Mouse (Mus musculus) embryonic facial prominence, embryonic 15.5 days (tissue): ENCODE measurements around the gene Gm17509. TPM values are rescaled to one million over a fixed set of nuclear protein-coding genes. Genes with fewer than 3 reads are reported as not detected.
"Not testable (repeated sequence)": the region's sequence is repeated elsewhere in the genome, so short reads cannot be mapped to it uniquely, and the experiment has no call there.

ENCODE experiments used
- ATAC-seq: fragments of 200-750 bp; cut with Nextera tagmentation; 2 replicates; pipeline ENCODE4 v1.8.0; 2017; ENCODE audit warnings: low read depth, moderate TSS enrichment; ENCODE audit not compliant: insufficient number of reproducible peaks, low FRiP score, low TSS enrichment
- H3K27ac ChIP-seq: fragments of 300-500 bp; sonication (generic); replicated peaks from 2 replicates; pipeline ENCODE4 v1.5.1; 2015; ENCODE audit warnings: mild to moderate bottlenecking, inconsistent platforms
- H3K27me3 ChIP-seq: fragments of 300-500 bp; sonication (generic); 2 replicates; pipeline ENCODE4 v1.6.1; 2015; ENCODE audit warnings: inconsistent platforms
- H3K36me3 ChIP-seq: fragments of 300-500 bp; sonication (generic); 2 replicates; pipeline ENCODE4 v1.6.1; 2015; ENCODE audit warnings: mild to moderate bottlenecking, inconsistent platforms
- H3K4me1 ChIP-seq: fragments of 300-500 bp; sonication (generic); 2 replicates; pipeline ENCODE4 v1.6.1; 2015; ENCODE audit warnings: inconsistent platforms
- H3K4me2 ChIP-seq: fragments of 300-500 bp; sonication (generic); replicated peaks from 2 replicates; pipeline ENCODE4 v1.6.1; 2015; ENCODE audit warnings: mild to moderate bottlenecking, inconsistent platforms
- H3K4me3 ChIP-seq: fragments of 300-500 bp; sonication (generic); replicated peaks from 2 replicates; pipeline ENCODE4 v1.5.1; 2015; ENCODE audit warnings: mild to moderate bottlenecking, inconsistent platforms
- H3K9ac ChIP-seq: fragments of 300-500 bp; sonication (generic); 2 replicates; pipeline ENCODE4 v1.6.1; 2015; ENCODE audit warnings: inconsistent platforms
- H3K9me3 ChIP-seq: fragments of 300-500 bp; sonication (generic); replicated peaks from 2 replicates; pipeline ENCODE4 v1.6.1; 2016; ENCODE audit warnings: inconsistent platforms
- WGBS: fragments of 180-500 bp; shearing (Covaris S2); methylation state at CpG from one replicate; pipeline ENCODE4 v1.1.7; 2015; 5-methylcytosine and 5-hydroxymethylcytosine counted together
- polyA plus RNA-seq: library from polyadenylated mRNA; unstranded; fragments of >200 nt; fragmentation: Nextera tagmentation; extraction: Ambion mirVana; gene quantifications from 2 replicates; pipeline ENCODE4 v1.2.1, GENCODE M21; 2015

Gene Gm17509
- polyA plus RNA-seq, 1 experiment from 2014 or later = 0.31 TPM

DNA sequence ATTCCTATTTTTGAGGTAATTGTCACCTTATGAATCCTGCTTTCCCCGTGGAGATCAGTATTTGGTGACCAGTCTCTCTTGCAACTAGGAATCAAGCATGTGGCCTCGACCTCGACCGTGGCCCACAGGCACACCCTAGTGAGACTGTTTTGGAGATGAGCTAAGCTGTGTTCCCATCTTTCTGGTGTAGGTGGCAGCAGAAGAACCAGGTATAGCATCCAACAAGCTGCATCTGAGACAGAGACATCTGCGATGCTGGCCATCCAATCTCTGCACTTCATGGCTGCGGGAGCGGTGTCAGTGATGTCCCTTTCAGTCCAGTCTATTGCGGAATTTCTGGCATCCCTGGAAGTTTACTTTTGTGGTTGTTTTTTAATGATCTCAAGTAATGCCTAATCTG, 14.8 kb downstream of the Gm17509 start:
- Histone ChIP-seq H3K9me3 (no peaks in the 10 kb centered on the region), H3K4me3 (no peak overlapping the region), H3K4me1 (0 out of 2 replicates have a peak, but pooled peaks cover 2% of the 10 kb centered on the region), H3K27me3 (no peaks in the 10 kb centered on the region), H3K27ac (no peak overlapping the region), H3K4me2 (no peak overlapping the region), H3K9ac (no peak overlapping the region), H3K36me3 (no peaks in the 10 kb centered on the region)
- ATAC-seq = no peak
- 86% methylated on average over 8 of the region's 8 CpGs for WGBS

DNA sequence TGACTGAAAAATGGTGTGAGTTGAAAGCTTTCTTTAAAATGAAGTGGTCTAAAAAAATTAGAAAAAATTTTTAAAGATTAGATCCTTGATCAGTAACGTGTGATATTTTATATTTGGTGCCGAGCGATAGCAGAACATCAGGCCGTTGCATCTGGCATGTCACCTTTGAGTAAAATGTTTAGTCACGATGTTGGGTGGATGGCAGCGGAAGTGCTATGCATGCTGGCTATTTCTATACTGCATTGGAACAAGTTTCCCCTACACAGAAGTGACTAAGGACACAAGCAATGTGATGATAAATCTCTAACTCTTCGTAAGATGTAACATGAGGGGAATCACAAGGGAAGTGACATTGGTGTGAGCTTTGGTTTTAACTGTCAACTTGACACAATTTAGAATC, 16.2 kb downstream of the Gm17509 start:
- no peak for ATAC-seq
- 88% methylated on average over 7 of the region's 7 CpGs for WGBS

DNA sequence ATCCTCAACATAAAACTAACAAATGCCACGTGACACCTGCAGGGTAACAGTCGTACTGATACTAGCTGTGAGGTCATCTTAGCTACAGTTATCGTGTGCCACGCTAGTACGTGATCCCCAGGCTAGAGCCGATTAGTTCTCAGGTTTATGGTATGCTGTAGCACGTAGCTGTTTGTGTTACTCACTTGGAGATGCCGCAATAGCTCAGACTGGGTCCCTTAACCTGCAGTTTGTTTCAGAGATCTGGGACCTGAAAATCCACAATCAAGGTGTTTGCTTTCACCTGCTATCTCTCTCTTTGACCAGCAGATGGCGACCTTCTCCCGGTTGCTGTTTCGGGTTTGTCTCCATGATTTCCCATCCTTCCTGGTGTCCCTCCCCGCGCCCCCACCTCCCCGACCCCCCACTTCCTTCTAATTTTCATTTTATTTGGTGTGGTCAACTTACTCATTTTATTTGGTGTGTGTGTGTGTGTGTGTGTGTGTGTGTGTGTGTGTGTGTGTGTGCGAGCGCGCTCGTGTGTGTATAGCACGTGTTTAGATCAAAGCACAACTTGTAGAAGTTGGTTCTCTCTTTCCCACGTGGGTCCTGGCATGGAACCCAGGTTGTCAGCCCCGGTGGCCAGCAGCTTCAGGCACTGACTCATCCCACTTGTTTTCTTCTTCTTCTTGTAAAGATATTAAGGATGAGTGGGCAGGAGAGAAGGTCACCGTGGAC, 18.0 kb downstream of the Gm17509 start:
- H3K27ac ChIP-seq = no peak overlapping the region
- no peaks in the 10 kb centered on the region for H3K9me3 ChIP-seq
- H3K36me3 ChIP-seq = no peaks in the 10 kb centered on the region
- ATAC-seq = no peak
- no peak overlapping the region for H3K4me3 ChIP-seq
- 0 out of 2 replicates have a peak overlapping the region, but pooled peaks have one; percentile 17 for H3K4me2 ChIP-seq
- H3K27me3 ChIP-seq = no peaks in the 10 kb centered on the region
- WGBS = 41% methylated on average over 22 of the region's 22 CpGs
- H3K4me1 ChIP-seq = no peaks in the 10 kb centered on the region
- no peak overlapping the region for H3K9ac ChIP-seq

More for the DNA sequence above, 16.2 kb downstream of the Gm17509 start:
- Histone ChIP-seq H3K27me3 (no peaks in the 10 kb centered on the region), H3K27ac (no peak overlapping the region), H3K9me3 (no peaks in the 10 kb centered on the region), H3K4me2 (no peak overlapping the region), H3K36me3 (no peaks in the 10 kb centered on the region), H3K9ac (no peak overlapping the region), H3K4me1 (no peaks in the 10 kb centered on the region), H3K4me3 (no peak overlapping the region)

DNA sequence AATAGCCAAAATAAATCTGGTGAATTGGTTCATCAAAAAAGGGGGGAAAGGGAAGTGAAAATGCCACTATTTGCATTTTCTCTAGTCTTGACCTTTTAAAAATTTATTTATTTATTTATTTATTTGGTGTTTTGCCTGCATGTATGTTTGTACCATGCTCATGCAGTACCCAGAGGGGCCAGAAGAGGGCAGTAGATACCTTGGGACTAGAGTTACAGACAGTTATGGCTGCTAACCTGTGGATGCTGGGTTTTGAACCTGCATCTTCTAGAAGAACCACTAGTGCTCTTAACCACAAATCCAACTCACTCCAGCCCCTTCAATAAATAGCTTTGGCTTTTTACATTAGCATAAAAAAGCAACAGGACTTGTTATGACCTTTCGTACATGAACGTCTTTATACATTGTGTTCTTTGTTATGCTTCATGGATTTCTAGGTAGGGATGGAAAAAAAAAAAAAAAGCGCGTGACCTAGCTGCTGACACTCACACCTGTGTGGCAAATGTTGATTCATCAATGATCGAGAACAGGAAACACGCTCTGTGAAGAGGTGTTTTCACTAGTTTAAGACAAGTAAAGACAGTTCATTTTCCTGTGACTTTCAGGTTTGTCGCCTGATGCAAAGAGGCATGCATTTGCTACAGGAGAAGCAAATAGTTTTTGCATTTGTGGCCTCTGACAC, 22.3 kb downstream of the Gm17509 start:
- no peak overlapping the region for H3K4me2 ChIP-seq
- no peak for ATAC-seq
- WGBS = 84% methylated on average over 7 of the region's 7 CpGs
- no peaks in the 10 kb centered on the region for H3K27me3 ChIP-seq
- H3K36me3 ChIP-seq = no peaks in the 10 kb centered on the region
- H3K4me1 ChIP-seq = no peaks in the 10 kb centered on the region
- no peak overlapping the region for H3K9ac ChIP-seq
- no peaks in the 10 kb centered on the region for H3K9me3 ChIP-seq
- H3K27ac ChIP-seq = no peak overlapping the region
- no peak overlapping the region for H3K4me3 ChIP-seq

DNA sequence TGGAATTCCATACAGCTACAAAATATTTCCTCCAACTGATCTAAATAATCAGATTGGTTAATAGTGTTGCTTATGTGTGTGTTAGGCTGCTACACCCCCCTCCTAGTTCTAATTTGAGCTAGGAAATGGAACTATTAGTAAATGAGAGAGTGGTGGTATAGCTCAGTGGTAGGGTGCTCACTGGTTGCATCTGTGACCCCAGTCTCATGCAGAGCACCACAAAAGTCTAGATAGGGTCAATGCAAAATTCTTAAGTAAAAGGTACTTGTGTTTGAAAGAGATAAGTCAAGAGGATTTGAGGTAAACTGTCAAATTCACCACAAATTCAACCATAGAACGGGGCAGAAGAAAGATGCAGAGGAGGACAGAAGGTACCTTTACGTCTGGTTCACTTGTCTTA, 23.2 kb downstream of the Gm17509 start:
- no peak for ATAC-seq
- no peaks in the 10 kb centered on the region for H3K4me1 ChIP-seq

DNA sequence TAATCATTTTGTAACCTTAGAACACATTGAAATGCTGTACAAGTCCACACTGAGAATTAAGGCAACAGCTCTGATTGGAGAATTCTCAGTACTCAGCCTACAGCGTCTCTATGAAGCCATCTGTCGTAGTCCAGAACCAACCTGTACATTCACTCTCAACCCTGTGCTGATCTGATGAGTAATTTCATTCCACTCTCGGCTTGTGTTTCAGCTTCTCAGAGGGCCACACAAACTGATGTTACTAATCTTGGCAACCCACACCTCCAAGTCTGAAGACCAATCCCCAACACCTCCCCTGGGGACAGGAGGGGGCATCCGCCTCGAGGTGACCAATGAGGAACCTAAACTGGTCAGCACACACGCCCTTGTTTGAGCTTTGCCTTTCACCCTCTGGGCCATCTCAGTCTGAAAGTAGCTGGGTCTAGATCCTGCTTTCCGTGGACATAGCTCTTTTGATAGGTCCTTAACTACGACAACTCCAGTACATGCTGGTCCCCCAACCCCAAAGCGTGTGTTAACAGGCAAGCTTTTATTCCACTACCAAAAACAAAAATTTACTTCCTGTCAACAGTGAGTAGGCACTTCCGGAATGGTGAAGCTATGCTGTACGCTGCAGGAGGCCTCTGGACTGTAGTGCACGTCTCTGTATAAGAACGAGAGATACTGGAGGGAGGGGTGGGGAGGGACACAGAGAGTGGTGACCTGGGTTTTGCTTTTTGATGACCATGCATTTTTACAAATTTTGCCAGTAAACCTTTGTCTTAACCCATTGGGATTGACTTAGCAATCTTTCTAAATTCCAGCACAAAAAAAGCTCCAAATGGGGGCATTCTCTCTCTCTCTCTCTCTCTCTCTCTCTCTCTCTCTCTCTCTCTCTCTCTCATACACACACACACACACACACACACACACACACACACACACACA, 25.0 kb downstream of the Gm17509 start:
- H3K36me3 ChIP-seq = no peaks in the 10 kb centered on the region
- ATAC-seq = no peak
- H3K27me3 ChIP-seq = no peaks in the 10 kb centered on the region
- no peaks in the 10 kb centered on the region for H3K4me1 ChIP-seq
- H3K4me3 ChIP-seq = no peak overlapping the region
- no peak overlapping the region for H3K27ac ChIP-seq
- no peaks in the 10 kb centered on the region for H3K9me3 ChIP-seq
- no peak overlapping the region for H3K9ac ChIP-seq
- WGBS = 83% methylated on average over 13 of the region's 13 CpGs
- no peak overlapping the region for H3K4me2 ChIP-seq

More for the DNA sequence above, 23.2 kb downstream of the Gm17509 start:
- WGBS = 95% methylated on average over 2 of the region's 2 CpGs
- Histone ChIP-seq H3K4me3 (no peak overlapping the region), H3K9ac (no peak overlapping the region), H3K27me3 (no peaks in the 10 kb centered on the region), H3K4me2 (no peak overlapping the region), H3K36me3 (no peaks in the 10 kb centered on the region), H3K27ac (no peak overlapping the region), H3K9me3 (no peaks in the 10 kb centered on the region)

DNA sequence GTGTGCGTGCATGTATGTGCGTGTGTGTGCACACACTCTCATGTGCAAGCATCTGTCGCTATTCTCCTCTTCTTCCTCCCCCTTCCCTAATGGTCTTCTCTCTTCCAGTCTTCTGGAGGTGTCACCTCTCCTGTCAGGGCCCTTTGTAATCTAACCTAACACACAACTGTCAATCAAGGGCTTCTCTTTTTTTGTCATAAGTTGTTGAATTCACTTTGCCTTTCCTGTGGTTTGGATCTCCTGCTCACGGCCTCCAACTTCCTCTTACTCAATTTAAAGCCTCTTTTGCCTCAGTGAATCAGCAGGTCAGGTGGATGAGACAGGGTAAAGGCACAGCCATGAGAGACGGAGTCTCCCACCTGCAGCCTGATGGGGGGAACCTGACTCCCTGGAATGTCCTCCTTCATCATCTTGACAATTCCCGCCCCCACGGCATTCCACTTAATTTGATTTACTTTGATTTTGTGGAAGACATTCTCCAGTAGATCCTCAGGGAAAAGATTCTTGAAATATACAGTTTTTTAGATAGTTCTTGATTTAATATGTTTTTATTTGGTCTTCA, 27.4 kb downstream of the Gm17509 start:
- no peaks in the 10 kb centered on the region for H3K4me1 ChIP-seq
- no peak overlapping the region for H3K4me2 ChIP-seq
- no peak overlapping the region for H3K27ac ChIP-seq
- WGBS = 55% methylated on average over 7 of the region's 7 CpGs
- H3K9me3 ChIP-seq = no peaks in the 10 kb centered on the region
- no peak overlapping the region for H3K4me3 ChIP-seq
- no peaks in the 10 kb centered on the region for H3K27me3 ChIP-seq
- H3K9ac ChIP-seq = no peak overlapping the region
- no peak for ATAC-seq
- no peaks in the 10 kb centered on the region for H3K36me3 ChIP-seq

DNA sequence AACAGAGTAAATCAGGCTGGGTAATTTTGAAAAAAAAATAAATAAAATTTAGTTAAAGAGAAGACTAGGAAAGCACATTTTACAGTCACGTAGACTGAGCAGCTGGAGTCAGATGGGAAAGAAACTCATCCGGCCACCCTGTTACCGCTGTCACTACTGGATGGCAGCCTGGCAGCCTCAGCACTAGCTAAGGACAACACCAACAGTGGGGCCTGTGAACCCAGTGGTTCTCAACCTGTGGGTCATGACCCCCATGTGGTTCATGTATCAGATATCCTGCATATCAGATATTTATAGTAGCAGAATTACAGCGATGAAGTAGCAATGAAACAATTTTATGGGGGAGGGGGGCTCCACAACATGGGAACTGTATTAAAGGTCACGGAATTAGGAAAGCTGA, 28.7 kb downstream of the Gm17509 start:
- H3K4me1 ChIP-seq = no peaks in the 10 kb centered on the region

DNA sequence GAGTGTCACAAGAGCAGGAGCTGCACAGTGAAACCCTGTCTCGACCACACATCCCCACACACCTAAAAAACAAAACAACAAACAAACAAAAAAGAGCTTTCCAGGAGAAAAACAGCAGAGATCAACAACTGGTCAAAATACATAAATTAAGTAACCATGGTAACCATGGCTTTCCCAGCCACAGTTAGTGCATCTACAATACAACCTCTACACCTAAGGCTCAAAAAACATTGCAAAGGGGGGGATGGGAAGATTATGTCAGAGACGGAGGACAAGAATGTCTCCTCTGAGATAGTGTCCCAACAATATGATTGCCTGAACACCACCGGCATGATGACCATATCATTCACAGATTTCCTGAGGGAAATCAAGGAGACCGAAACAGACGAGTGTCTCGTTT, 35.5 kb downstream of the Gm17509 start:
- H3K9me3 ChIP-seq = no peaks in the 10 kb centered on the region
- H3K36me3 ChIP-seq = no peaks in the 10 kb centered on the region
- H3K4me1 ChIP-seq = no peaks in the 10 kb centered on the region
- no peak overlapping the region for H3K4me2 ChIP-seq
- ATAC-seq = no peak
- H3K27ac ChIP-seq = no peak overlapping the region
- no peak overlapping the region for H3K9ac ChIP-seq
- no peaks in the 10 kb centered on the region for H3K27me3 ChIP-seq
- H3K4me3 ChIP-seq = no peak overlapping the region
- 74% methylated on average over 6 of the region's 6 CpGs for WGBS

More for the DNA sequence above, 28.7 kb downstream of the Gm17509 start:
- Histone ChIP-seq H3K27me3 (no peaks in the 10 kb centered on the region), H3K27ac (no peak overlapping the region), H3K4me2 (no peak overlapping the region), H3K36me3 (no peaks in the 10 kb centered on the region), H3K9ac (no peak overlapping the region), H3K4me3 (no peak overlapping the region), H3K9me3 (no peaks in the 10 kb centered on the region)
- ATAC-seq = no peak
- WGBS = 81% methylated on average over 5 of the region's 5 CpGs

DNA sequence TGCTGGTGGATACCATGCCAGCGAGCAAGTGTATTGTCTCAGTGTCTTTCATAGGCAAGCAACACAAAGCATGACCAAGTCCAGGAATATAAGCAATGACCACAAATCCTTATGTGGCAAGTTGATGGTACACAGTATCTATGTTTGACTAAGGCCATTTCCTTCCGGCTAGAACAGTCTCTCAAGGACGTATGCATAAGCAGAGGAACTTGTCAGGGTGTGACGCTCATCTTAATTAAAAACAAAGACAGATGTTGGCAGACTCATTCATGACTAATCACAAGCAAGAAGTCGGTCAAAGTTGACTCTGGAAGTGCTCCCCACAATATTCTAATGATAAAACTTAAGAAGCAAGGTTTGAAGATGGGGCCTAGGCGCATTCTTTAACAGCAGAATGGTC, 37.6 kb downstream of the Gm17509 start:
- 61% methylated on average over 6 of the region's 6 CpGs for WGBS
- H3K4me2 ChIP-seq = no peak overlapping the region
- no peak overlapping the region for H3K27ac ChIP-seq
- H3K4me1 ChIP-seq = no peaks in the 10 kb centered on the region
- no peaks in the 10 kb centered on the region for H3K36me3 ChIP-seq
- H3K9ac ChIP-seq = no peak overlapping the region
- ATAC-seq = no peak
- no peak overlapping the region for H3K4me3 ChIP-seq
- no peaks in the 10 kb centered on the region for H3K27me3 ChIP-seq
- no peaks in the 10 kb centered on the region for H3K9me3 ChIP-seq

DNA sequence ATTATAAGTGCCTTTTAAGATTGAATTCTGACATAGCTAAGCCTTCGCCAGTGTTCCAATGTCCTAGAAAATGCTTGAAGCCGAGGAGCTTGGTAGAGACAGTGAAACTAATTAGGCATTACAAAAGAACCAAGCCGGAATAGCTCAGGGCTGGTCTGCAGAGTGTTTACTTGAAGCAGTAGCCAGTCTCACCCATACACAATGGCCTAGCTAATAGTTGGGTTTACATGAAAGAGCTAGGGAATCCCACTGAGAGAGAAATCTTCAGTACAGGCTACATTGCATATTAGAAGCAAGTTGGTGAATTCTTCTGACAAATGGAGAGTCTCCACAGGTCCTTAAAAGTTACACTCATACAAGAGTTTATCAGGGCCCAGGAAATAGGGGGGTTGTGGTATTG, 40.0 kb downstream of the Gm17509 start:
- 75% methylated on average over 3 of the region's 3 CpGs for WGBS
- H3K27me3 ChIP-seq, H3K4me2 ChIP-seq, H3K4me3 ChIP-seq, ATAC-seq, H3K9me3 ChIP-seq, H3K9ac ChIP-seq, H3K27ac ChIP-seq, H3K4me1 ChIP-seq, H3K36me3 ChIP-seq: not testable (repeated sequence)
